Mouse (Mus musculus) cerebellum, adult 11-12 months (tissue): ENCODE data around the gene Chmp2a.
A peak's percentile ranks its signal among the peaks of the same experiment; 100 is the strongest.

Source experiments
- DNase-seq: peaks from one replicate; pipeline ENCODE4 v3.0.0; 2022

Gene Chmp2a

GRCm38 (mm10) chr7:13033451-13034147 is 1.0 kb downstream of the Chmp2a start:
- peak; percentile 32 for DNase-seq

- DNase-seq: no peak
These were observed 2.1 kb downstream of the Chmp2a start for GRCm38 (mm10) chr7:13032541-13032940.

GRCm38 (mm10) chr7:13031983-13032382 is 2.6 kb downstream of the Chmp2a start:
- DNase-seq: no peak

- peak; percentile 22 for DNase-seq
These were observed 3.5 kb downstream of the Chmp2a start for GRCm38 (mm10) chr7:13031069-13031468.

GRCm38 (mm10) chr7:13028986-13029385 is 5.6 kb downstream of the Chmp2a start:
- peak; percentile 3 for DNase-seq

- peak; percentile 28 for DNase-seq
These were observed 9.0 kb downstream of the Chmp2a start for GRCm38 (mm10) chr7:13025511-13026112.

- DNase-seq: peak; percentile 91
These were observed 9.8 kb downstream of the Chmp2a start for GRCm38 (mm10) chr7:13024805-13025204.

GRCm38 (mm10) chr7:13023928-13024731 is 10.5 kb downstream of the Chmp2a start:
- DNase-seq: peak; percentile 96

GRCm38 (mm10) chr7:13022773-13023535 is 11.7 kb downstream of the Chmp2a start:
- peak; percentile 81 for DNase-seq

GRCm38 (mm10) chr7:13015217-13015616 is 19.4 kb downstream of the Chmp2a start:
- no peak for DNase-seq

- DNase-seq: no peak
These were observed 20.2 kb downstream of the Chmp2a start for GRCm38 (mm10) chr7:13014275-13014839.

- no peak for DNase-seq
These were observed 20.9 kb downstream of the Chmp2a start for GRCm38 (mm10) chr7:13013671-13014070.

- peak; percentile 57 for DNase-seq
These were observed 24.4 kb downstream of the Chmp2a start, which contains the start of gene Zbtb45 for GRCm38 (mm10) chr7:13010005-13010908. Gene Zbtb45, minus strand, starts transcription at chr7:13010034.

GRCm38 (mm10) chr7:13009143-13010004 is 25.2 kb downstream of the Chmp2a start:
- peak; percentile 94 for DNase-seq

GRCm38 (mm10) chr7:13007341-13008092 is 27.1 kb downstream of the Chmp2a start:
- peak; percentile 49 for DNase-seq

GRCm38 (mm10) chr7:13006531-13006930 is 28.1 kb downstream of the Chmp2a start:
- DNase-seq: no peak

GRCm38 (mm10) chr7:13006011-13006410 is 28.6 kb downstream of the Chmp2a start:
- DNase-seq: no peak

GRCm38 (mm10) chr7:13003380-13003779 is 31.2 kb downstream of the Chmp2a start:
- DNase-seq: no peak

- DNase-seq: no peak
These were observed 33.0 kb downstream of the Chmp2a start for GRCm38 (mm10) chr7:13001584-13001983.

GRCm38 (mm10) chr7:12998851-12999250 is 35.8 kb downstream of the Chmp2a start, which contains the start of gene Trim28:
Gene Trim28, plus strand, starts transcription at chr7:12999114.
- no peak for DNase-seq
